Mouse (Mus musculus) embryo, embryonic 9.5 days (tissue): ENCODE measurements at regions not wholly inside any gene's neighbourhood (a gene's known extent, or its start where the extent isn't known, plus 50 kb on each side); places are given as distances from the start of the nearest gene placed in this dataset.

ENCODE experiments used
- DNase-seq: peaks from one replicate; pipeline ENCODE4 v3.0.0-alpha.2; 2017; ENCODE audit errors: extremely low spot score

GRCm38 (mm10) chr8:89444466-89444865, 400.5 kb upstream of the Sall1 start:
- DNase-seq, result no peak

GRCm38 (mm10) chr8:89439304-89439703, 395.3 kb upstream of the Sall1 start:
- no peak for DNase-seq

- DNase-seq, result no peak
Measured at GRCm38 (mm10) chr8:89426969-89427368, 383.0 kb upstream of the Sall1 start.

- DNase-seq, result no peak
Measured at GRCm38 (mm10) chr8:89415287-89415686, 371.3 kb upstream of the Sall1 start.

GRCm38 (mm10) chr8:89412500-89412899, 368.5 kb upstream of the Sall1 start:
- no peak for DNase-seq

- peak; percentile 57 for DNase-seq
Measured at GRCm38 (mm10) chr8:89412046-89412445, 368.1 kb upstream of the Sall1 start.

GRCm38 (mm10) chr8:89406688-89407087, 362.7 kb upstream of the Sall1 start:
- DNase-seq, result no peak

GRCm38 (mm10) chr8:89404287-89404686, 360.3 kb upstream of the Sall1 start:
- DNase-seq, result no peak

GRCm38 (mm10) chr8:89396673-89397072, 352.7 kb upstream of the Sall1 start:
- no peak for DNase-seq

- no peak for DNase-seq
Measured at GRCm38 (mm10) chr8:89392749-89393148, 348.8 kb upstream of the Sall1 start.

- DNase-seq, result peak; percentile 31
Measured at GRCm38 (mm10) chr8:89388761-89389160, 344.8 kb upstream of the Sall1 start.

GRCm38 (mm10) chr8:89387295-89387694, 343.3 kb upstream of the Sall1 start:
- DNase-seq, result peak; percentile 45

GRCm38 (mm10) chr8:89385028-89385427, 341.1 kb upstream of the Sall1 start:
- no peak for DNase-seq

- DNase-seq, result peak; percentile 20
Measured at GRCm38 (mm10) chr8:89383781-89384180, 339.8 kb upstream of the Sall1 start.

- peak; percentile 25 for DNase-seq
Measured at GRCm38 (mm10) chr8:89382538-89383380, 338.8 kb upstream of the Sall1 start.

GRCm38 (mm10) chr8:89380436-89380835, 336.5 kb upstream of the Sall1 start:
- no peak for DNase-seq

- no peak for DNase-seq
Measured at GRCm38 (mm10) chr8:89372761-89373160, 328.8 kb upstream of the Sall1 start.

GRCm38 (mm10) chr8:89371773-89372132, 327.8 kb upstream of the Sall1 start:
- no peak for DNase-seq

GRCm38 (mm10) chr8:89370816-89371772, 327.1 kb upstream of the Sall1 start:
- peak; percentile 47 for DNase-seq

GRCm38 (mm10) chr8:89365430-89365829, 321.5 kb upstream of the Sall1 start:
- no peak for DNase-seq

- no peak for DNase-seq
Measured at GRCm38 (mm10) chr8:89358411-89358810, 314.4 kb upstream of the Sall1 start.

GRCm38 (mm10) chr8:89345547-89345946, 301.6 kb upstream of the Sall1 start:
- no peak for DNase-seq

- DNase-seq, result no peak
Measured at GRCm38 (mm10) chr8:89341686-89342085, 297.7 kb upstream of the Sall1 start.
